Mouse (Mus musculus): Measurements from ENCODE around the gene Auts2.

- TF ChIP-seq POLR2AphosphoS2 (IDR thresholded peaks at IDR 0.05; ENCODE audit: low read depth, low read length) (no peak), CTCF (conservative IDR thresholded peaks at IDR 0.05 in 1 of 2, IDR thresholded peaks at IDR 0.05 in 1 of 2; ENCODE audit: low read depth in 2 of 2, low read length in 2 of 2) (no peak), USF1 (IDR thresholded peaks at IDR 0.05; ENCODE audit: low read depth, low read length) (no peak)
Observed at GRCm38 (mm10) chr5:131535752-131536151, 1007.4 kb downstream of the Auts2 start.

Measured in CH12.LX (cell line).